ENCODE assay signal across 8 mouse cellular contexts in genomic region chrX:152768891-152769599, GRCm38 (mm10). TPM values are rescaled to one million over a fixed set of nuclear protein-coding genes. Genes with fewer than 3 reads are reported as not detected.
DNase-seq lines count a peak whose midpoint lies in the region; ATAC-seq and TF ChIP-seq lines count a peak whose summit lies in the region.

Gene Shroom2, minus strand, starts transcription at chrX:152769465.

- no peaks in the 10 kb centered on the region for H3K4me1 ChIP-seq in embryonic fibroblast, embryonic 13.5 days (ENCODE audit: control insufficient read depth, insufficient read depth, low read length)
- no peaks in the 10 kb centered on the region for H3K4me1 ChIP-seq in hindbrain, embryonic 14.5 days (replicated peaks; ENCODE audit: control insufficient read depth, insufficient read depth, low read length)

- peak within 1 kb of the TSS; percentile 83 for H3K4me3 ChIP-seq in embryonic fibroblast, embryonic 13.5 days (ENCODE audit: insufficient read depth, low read length)
- peak within 1 kb of the TSS; percentile 53 for H3K4me3 ChIP-seq in hindbrain, embryonic 14.5 days (replicated peaks; ENCODE audit: low read length)

- no peak for TF ChIP-seq POLR2A in embryonic fibroblast, embryonic 13.5 days (IDR thresholded peaks at IDR 0.05; ENCODE audit: low read depth, low read length)

- TF ChIP-seq CTCF in embryonic fibroblast, embryonic 13.5 days (IDR thresholded peaks at IDR 0.05; ENCODE audit: borderline replicate concordance, insufficient read depth, low read length), result no peak

- no peaks in the 10 kb centered on the region for H3K36me3 ChIP-seq in hindbrain, embryonic 14.5 days (replicated peaks; ENCODE audit: control insufficient read depth, insufficient read depth)

- no peaks in the 10 kb centered on the region for H3K9me3 ChIP-seq in hindbrain, embryonic 14.5 days (ENCODE audit: control insufficient read depth, low read length)

- DNase-seq in urinary bladder, postnatal 14 days (ENCODE audit: low spot score), result peak; percentile 6
- DNase-seq in urinary bladder, postnatal 10 days (ENCODE audit: low spot score), result no peak
- peak; percentile 23 for DNase-seq in hindbrain, embryonic 14.5 days (ENCODE audit: low spot score)
- DNase-seq in left cerebral cortex, postnatal 25 days (ENCODE audit: low spot score in 2 of 2), result no peak
- DNase-seq in mesoderm, embryonic 11.5 days (ENCODE audit: low read depth, low spot score), result peak; percentile 22
- DNase-seq in natural killer cell, adult 2 months (ENCODE audit: low spot score in 2 of 2), result no peak
- no peak for DNase-seq in cerebellum, adult 9-11 months

- ATAC-seq in hindbrain, embryonic 14.5 days (ENCODE audit: low FRiP score), result peak; percentile 43

- H3K27me3 ChIP-seq in hindbrain, embryonic 14.5 days (ENCODE audit: control insufficient read depth, insufficient read depth, low read length), result peaks cover 51% of the 10 kb centered on the region

- peak within 1 kb of the TSS; percentile 69 for H3K4me2 ChIP-seq in hindbrain, embryonic 14.5 days (replicated peaks)

- H3K9ac ChIP-seq in hindbrain, embryonic 14.5 days, result peak within 1 kb of the TSS; percentile 55

- H3K27ac ChIP-seq in embryonic fibroblast, embryonic 13.5 days (ENCODE audit: insufficient read depth, low read length), result no peak within 1 kb of the TSS
- H3K27ac ChIP-seq in hindbrain, embryonic 14.5 days, result no peak within 1 kb of the TSS

- WGBS in hindbrain, embryonic 14.5 days, result 14% methylated on average over 50 of the region's 55 CpGs

- intact Hi-C loops in left cerebral cortex, postnatal 25 days (cut with DNase I), result no loop called here

RNA-seq across cellular contexts. Expression of gene Shroom2, which starts in this region (rescaled TPM):
- polyA plus RNA-seq in embryonic fibroblast, embryonic 13.5 days (2011; ENCODE audit: insufficient read length, low read depth, missing spikeins), result 3.8 and 4.5 TPM in 2 replicates
- 133 and 147 TPM in 2 replicates for polyA plus RNA-seq in hindbrain, embryonic 14.5 days (2014; fragmentation: Nextera tagmentation; extraction: Ambion mirVana)
- total RNA-seq in left cerebral cortex, postnatal 25 days (2021), result 100 to 1,000 TPM; 108 to 114 TPM

Comparison
In these comparisons a context has a peak if more than half of its experiments do, and no peak if none do; other contexts are left out.
1. RNA of gene Shroom2 (polyA plus RNA-seq): 133 to 147 TPM in hindbrain, embryonic 14.5 days; 3.8 to 4.5 TPM in embryonic fibroblast, embryonic 13.5 days; every median in the first group is over 10 times any median in the second.
2. DNase-seq: peak in urinary bladder, postnatal 14 days (single experiment), hindbrain, embryonic 14.5 days (single experiment) and mesoderm, embryonic 11.5 days (single experiment); none in urinary bladder, postnatal 10 days (single experiment), left cerebral cortex, postnatal 25 days (0 of 2), natural killer cell, adult 2 months (0 of 2) and cerebellum, adult 9-11 months (single experiment).